Mouse (Mus musculus): ENCODE data around the gene Olfr221.

GRCm38 (mm10) chr14:52035926-52036325, 6.3 kb downstream of the Olfr221 start:
- TF ChIP-seq POLR2A (IDR thresholded peaks at IDR 0.05; ENCODE audit: borderline replicate concordance, extremely low read depth, low read depth, low read length) (no peak), CTCF (IDR thresholded peaks at IDR 0.05; ENCODE audit: insufficient read depth, low read length) (no peak)

Data from lung, adult 2 months (tissue).